Mouse (Mus musculus): ENCODE results near the gene Git1.
A peak's percentile ranks its signal among the peaks of the same experiment; 100 is the strongest.

DNA sequence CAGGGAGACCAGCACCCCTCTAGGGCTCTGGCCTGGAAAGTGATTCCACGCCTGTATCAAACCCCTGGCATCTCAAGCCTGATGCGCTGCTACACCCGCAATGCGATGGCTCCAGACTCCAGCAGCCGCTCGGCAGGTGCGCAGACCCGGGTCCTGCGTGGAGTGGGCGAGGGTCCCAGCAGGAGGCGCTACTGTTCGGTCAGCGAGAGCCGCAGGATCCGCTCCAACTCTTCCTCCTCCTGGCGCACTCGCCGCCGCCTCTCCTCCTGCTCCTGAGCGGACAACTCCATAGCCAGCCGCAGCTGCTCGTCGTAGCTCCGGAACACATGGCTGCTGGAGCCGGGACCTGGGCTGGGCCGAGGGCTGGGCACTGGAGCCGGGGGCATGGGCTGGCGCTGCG is 22.0 kb upstream of the Git1 start:
- TF ChIP-seq CTCF (IDR thresholded peaks at IDR 0.05; ENCODE audit: control insufficient read depth, insufficient read depth, insufficient replicate concordance, low read depth, low read length) (peak; percentile 13; the same call in 1 of the 2 replicates), POLR2A (IDR thresholded peaks at IDR 0.05; ENCODE audit: control insufficient read depth, low read depth, low read length) (no peak)
